Mouse (Mus musculus): ENCODE data around the gene Best1. TPM values are rescaled to one million over a fixed set of nuclear protein-coding genes. Genes with fewer than 3 reads are reported as not detected.

The Best1 gene
- polyA plus RNA-seq, 1 experiment from 2014 or later, result 1.4 TPM

- Histone ChIP-seq H3K27ac (ENCODE audit: low read length) (no peak overlapping the region), H3K4me3 (ENCODE audit: low read length) (no peak overlapping the region), H3K36me3 (ENCODE audit: insufficient read depth, low read length) (no peaks in the 10 kb centered on the region), H3K27me3 (ENCODE audit: insufficient read depth, low read length) (no peaks in the 10 kb centered on the region), H3K4me2 (replicated peaks; ENCODE audit: low read depth, low read length) (no peak overlapping the region), H3K9me3 (ENCODE audit: low read length) (no peaks in the 10 kb centered on the region), H3K9ac (replicated peaks; ENCODE audit: low read length) (no peak overlapping the region), H3K4me1 (ENCODE audit: insufficient read depth, low read length) (peaks cover 7% of the 10 kb centered on the region; the same call in 1 of the 2 replicates)
- WGBS, result 66% methylated on average over 12 of the region's 12 CpGs
- no peak for ATAC-seq (ENCODE audit: low FRiP score, low TSS enrichment)
These were observed 4.0 kb downstream of the Best1 start for GRCm38 (mm10) chr19:9997204-9998062.

- Histone ChIP-seq H3K27me3 (ENCODE audit: insufficient read depth, low read length) (no peaks in the 10 kb centered on the region), H3K36me3 (ENCODE audit: insufficient read depth, low read length) (no peaks in the 10 kb centered on the region), H3K27ac (ENCODE audit: low read length) (no peak overlapping the region), H3K9ac (replicated peaks; ENCODE audit: low read length) (peak overlapping the region; percentile 43), H3K4me2 (replicated peaks; ENCODE audit: low read depth, low read length) (peak overlapping the region; percentile 52), H3K9me3 (ENCODE audit: low read length) (no peaks in the 10 kb centered on the region), H3K4me1 (ENCODE audit: insufficient read depth, low read length) (peaks cover 9% of the 10 kb centered on the region; the same call in 1 of the 2 replicates), H3K4me3 (ENCODE audit: low read length) (peak overlapping the region; percentile 32)
- WGBS, result 4% methylated on average over 17 of the region's 17 CpGs
- peak; percentile 90 for ATAC-seq (ENCODE audit: low FRiP score, low TSS enrichment)
These were observed 8.3 kb downstream of the Best1 start for GRCm38 (mm10) chr19:9993036-9993656.

GRCm38 (mm10) chr19:9992011-9992958 is 9.1 kb downstream of the Best1 start:
- no peak overlapping the region for H3K27ac ChIP-seq (ENCODE audit: low read length)
- ATAC-seq (ENCODE audit: low FRiP score, low TSS enrichment), result peak; percentile 57
- peak overlapping the region; percentile 43 for H3K9ac ChIP-seq (replicated peaks; ENCODE audit: low read length)
- WGBS, result 45% methylated on average over 26 of the region's 26 CpGs
- H3K4me1 ChIP-seq (ENCODE audit: insufficient read depth, low read length), result peaks cover 13% of the 10 kb centered on the region
- H3K9me3 ChIP-seq (ENCODE audit: low read length), result no peaks in the 10 kb centered on the region
- H3K27me3 ChIP-seq (ENCODE audit: insufficient read depth, low read length), result no peaks in the 10 kb centered on the region
- H3K4me2 ChIP-seq (replicated peaks; ENCODE audit: low read depth, low read length), result peak overlapping the region; percentile 52
- H3K4me3 ChIP-seq (ENCODE audit: low read length), result peak overlapping the region; percentile 32
- no peaks in the 10 kb centered on the region for H3K36me3 ChIP-seq (ENCODE audit: insufficient read depth, low read length)

- H3K4me2 ChIP-seq (replicated peaks; ENCODE audit: low read depth, low read length), result no peak overlapping the region
- H3K27ac ChIP-seq (ENCODE audit: low read length), result 0 out of 2 replicates have a peak overlapping the region, but pooled peaks have one; percentile 14
- WGBS, result 29% methylated on average over 5 of the region's 5 CpGs
- peaks cover 16% of the 10 kb centered on the region for H3K4me1 ChIP-seq (ENCODE audit: insufficient read depth, low read length)
- H3K9me3 ChIP-seq (ENCODE audit: low read length), result no peaks in the 10 kb centered on the region
- ATAC-seq (ENCODE audit: low FRiP score, low TSS enrichment), result peak; percentile 39; the same call in 1 of the 2 replicates
- H3K4me3 ChIP-seq (ENCODE audit: low read length), result no peak overlapping the region
- H3K27me3 ChIP-seq (ENCODE audit: insufficient read depth, low read length), result no peaks in the 10 kb centered on the region
- H3K9ac ChIP-seq (replicated peaks; ENCODE audit: low read length), result no peak overlapping the region
- 0 out of 2 replicates have a peak, but pooled peaks cover under 1% of the 10 kb centered on the region for H3K36me3 ChIP-seq (ENCODE audit: insufficient read depth, low read length)
These were observed 10.1 kb downstream of the Best1 start for GRCm38 (mm10) chr19:9991304-9991703.

DNA sequence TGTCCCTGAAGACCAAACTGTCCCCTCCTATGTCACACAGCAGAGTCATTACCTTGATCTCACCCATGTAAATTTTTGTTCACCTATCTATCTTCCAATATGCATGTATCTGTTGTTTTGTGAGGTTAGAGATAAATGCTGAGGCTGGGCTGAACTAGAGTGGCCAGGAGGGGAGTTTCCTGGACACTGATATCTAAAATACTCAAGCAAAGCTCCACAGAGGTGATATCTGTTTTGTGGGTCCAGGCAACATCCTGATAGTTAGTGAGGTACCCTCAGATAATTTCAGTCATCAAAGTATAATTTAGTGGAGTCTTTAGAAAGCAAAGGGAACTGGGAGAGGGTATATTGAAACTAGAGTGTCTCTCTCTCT is 11.6 kb downstream of the Best1 start:
- H3K9me3 ChIP-seq (ENCODE audit: low read length), result no peaks in the 10 kb centered on the region
- peaks cover 13% of the 10 kb centered on the region for H3K36me3 ChIP-seq (ENCODE audit: insufficient read depth, low read length)
- no peaks in the 10 kb centered on the region for H3K27me3 ChIP-seq (ENCODE audit: insufficient read depth, low read length)
- no peak overlapping the region for H3K27ac ChIP-seq (ENCODE audit: low read length)
- H3K4me3 ChIP-seq (ENCODE audit: low read length), result no peak overlapping the region
- no peak overlapping the region for H3K9ac ChIP-seq (replicated peaks; ENCODE audit: low read length)
- H3K4me2 ChIP-seq (replicated peaks; ENCODE audit: low read depth, low read length), result no peak overlapping the region
- ATAC-seq (ENCODE audit: low FRiP score, low TSS enrichment), result no peak
- H3K4me1 ChIP-seq (ENCODE audit: insufficient read depth, low read length), result peaks cover 16% of the 10 kb centered on the region

DNA sequence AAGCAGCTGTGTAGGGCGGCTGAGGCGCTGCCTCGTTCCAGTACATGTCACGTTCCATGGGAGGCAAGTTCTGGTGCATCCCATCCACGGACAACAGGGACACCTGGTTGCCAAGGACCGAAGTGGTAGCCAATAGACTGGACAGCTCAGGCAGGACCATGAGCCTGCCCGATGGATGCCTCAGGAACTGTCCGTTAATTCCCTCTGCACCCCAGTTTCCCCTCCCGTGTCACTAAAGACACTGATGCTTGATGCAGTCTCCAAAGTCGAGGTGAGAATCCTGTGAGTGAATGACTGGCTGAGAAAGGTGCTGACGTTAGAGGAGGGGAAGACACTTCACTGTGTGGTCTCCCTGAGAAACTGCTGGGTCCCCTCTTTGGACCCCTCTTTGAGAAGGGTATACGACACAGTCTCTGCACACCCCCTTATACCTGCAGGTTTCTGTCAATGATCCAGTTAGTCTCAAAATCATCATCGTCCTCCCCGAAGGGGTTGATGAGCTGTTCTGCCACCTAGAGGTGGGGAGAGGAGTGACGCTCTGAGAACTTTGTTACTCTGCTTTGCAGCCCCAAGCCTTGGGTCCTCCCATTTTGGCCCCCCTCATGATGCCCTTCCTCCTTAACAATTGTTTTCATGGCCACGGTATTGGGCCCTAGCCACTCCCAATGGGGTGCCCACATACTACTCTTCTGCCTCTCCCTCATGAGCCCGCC is 12.1 kb downstream of the Best1 start:
- no peak for ATAC-seq (ENCODE audit: low FRiP score, low TSS enrichment)
- Histone ChIP-seq H3K4me2 (replicated peaks; ENCODE audit: low read depth, low read length) (no peak overlapping the region), H3K27ac (ENCODE audit: low read length) (no peak overlapping the region), H3K4me1 (ENCODE audit: insufficient read depth, low read length) (peaks cover 16% of the 10 kb centered on the region), H3K9me3 (ENCODE audit: low read length) (no peaks in the 10 kb centered on the region), H3K9ac (replicated peaks; ENCODE audit: low read length) (no peak overlapping the region), H3K27me3 (ENCODE audit: insufficient read depth, low read length) (no peaks in the 10 kb centered on the region), H3K4me3 (ENCODE audit: low read length) (no peak overlapping the region), H3K36me3 (ENCODE audit: insufficient read depth, low read length) (peaks cover 18% of the 10 kb centered on the region)
- 70% methylated on average over 17 of the region's 17 CpGs for WGBS

- no peak for ATAC-seq (ENCODE audit: low FRiP score, low TSS enrichment)
- Histone ChIP-seq H3K4me3 (ENCODE audit: low read length) (no peak overlapping the region), H3K4me2 (replicated peaks; ENCODE audit: low read depth, low read length) (no peak overlapping the region), H3K36me3 (ENCODE audit: insufficient read depth, low read length) (peaks cover 20% of the 10 kb centered on the region), H3K27ac (ENCODE audit: low read length) (0 out of 2 replicates have a peak overlapping the region, but pooled peaks have one; percentile 17), H3K4me1 (ENCODE audit: insufficient read depth, low read length) (peaks cover 19% of the 10 kb centered on the region), H3K9ac (replicated peaks; ENCODE audit: low read length) (no peak overlapping the region), H3K9me3 (ENCODE audit: low read length) (no peaks in the 10 kb centered on the region), H3K27me3 (ENCODE audit: insufficient read depth, low read length) (no peaks in the 10 kb centered on the region)
These were observed 13.8 kb downstream of the Best1 start for GRCm38 (mm10) chr19:9987593-9987992.

GRCm38 (mm10) chr19:9987192-9987591 is 14.2 kb downstream of the Best1 start:
- H3K4me1 ChIP-seq (ENCODE audit: insufficient read depth, low read length), result peaks cover 19% of the 10 kb centered on the region
- no peak for ATAC-seq (ENCODE audit: low FRiP score, low TSS enrichment)
- 32% methylated on average over 6 of the region's 6 CpGs for WGBS
- no peak overlapping the region for H3K4me2 ChIP-seq (replicated peaks; ENCODE audit: low read depth, low read length)
- no peak overlapping the region for H3K4me3 ChIP-seq (ENCODE audit: low read length)
- no peaks in the 10 kb centered on the region for H3K9me3 ChIP-seq (ENCODE audit: low read length)
- 0 out of 2 replicates have a peak overlapping the region, but pooled peaks have one; percentile 17 for H3K27ac ChIP-seq (ENCODE audit: low read length)
- no peak overlapping the region for H3K9ac ChIP-seq (replicated peaks; ENCODE audit: low read length)
- no peaks in the 10 kb centered on the region for H3K27me3 ChIP-seq (ENCODE audit: insufficient read depth, low read length)
- peaks cover 20% of the 10 kb centered on the region for H3K36me3 ChIP-seq (ENCODE audit: insufficient read depth, low read length)

- Histone ChIP-seq H3K4me2 (replicated peaks; ENCODE audit: low read depth, low read length) (no peak overlapping the region), H3K9ac (replicated peaks; ENCODE audit: low read length) (no peak overlapping the region)
- 94% methylated on average over 2 of the region's 2 CpGs for WGBS
These were observed 15.5 kb downstream of the Best1 start for GRCm38 (mm10) chr19:9985900-9986421.

More at GRCm38 (mm10) chr19:9985900-9986421, 15.5 kb downstream of the Best1 start:
- Histone ChIP-seq H3K27me3 (ENCODE audit: insufficient read depth, low read length) (no peaks in the 10 kb centered on the region), H3K27ac (ENCODE audit: low read length) (no peak overlapping the region), H3K9me3 (ENCODE audit: low read length) (no peaks in the 10 kb centered on the region), H3K4me1 (ENCODE audit: insufficient read depth, low read length) (peaks cover 25% of the 10 kb centered on the region), H3K36me3 (ENCODE audit: insufficient read depth, low read length) (peaks cover 20% of the 10 kb centered on the region), H3K4me3 (ENCODE audit: low read length) (no peak overlapping the region)
- no peak for ATAC-seq (ENCODE audit: low FRiP score, low TSS enrichment)
